8 mouse cellular contexts compared by ENCODE assay signal in genomic region chr11:102430121-102431017, GRCm38 (mm10). TPM values are rescaled to one million over a fixed set of nuclear protein-coding genes. Genes with fewer than 3 reads are reported as not detected.
DNase-seq lines count a peak whose midpoint lies in the region; ATAC-seq and TF ChIP-seq lines count a peak whose summit lies in the region.

Gene Grn, plus strand, starts transcription at chr11:102430315.

- H3K4me2 ChIP-seq in heart, embryonic 13.5 days = peak within 1 kb of the TSS; percentile 93
- peak within 1 kb of the TSS; percentile 97 for H3K4me2 ChIP-seq in liver, embryonic 11.5 days
- H3K4me2 ChIP-seq in myocyte (ENCODE audit: low read depth) = peak within 1 kb of the TSS; percentile 86

- H3K4me3 ChIP-seq in heart, embryonic 13.5 days = peak within 1 kb of the TSS; percentile 81
- peak within 1 kb of the TSS; percentile 63 for H3K4me3 ChIP-seq in liver, embryonic 11.5 days (ENCODE audit: low read depth, low read length)
- H3K4me3 ChIP-seq in myocyte = peak within 1 kb of the TSS; percentile 93

- H3ac ChIP-seq in myocyte (ENCODE audit: control insufficient read depth, insufficient read length) = no peak within 1 kb of the TSS

- H3K79me2 ChIP-seq in myocyte (ENCODE audit: control insufficient read depth, insufficient read depth) = no peaks in the 10 kb centered on the region

- peak within 1 kb of the TSS; percentile 91 for H3K27ac ChIP-seq in heart, embryonic 13.5 days (replicated peaks)
- H3K27ac ChIP-seq in liver, embryonic 11.5 days (ENCODE audit: low read depth, low read length) = peak within 1 kb of the TSS; percentile 53

- peak; percentile 86 for ATAC-seq in heart, embryonic 13.5 days (ENCODE audit: extremely low read depth, insufficient number of reproducible peaks, low FRiP score, low TSS enrichment)
- peak; percentile 85 for ATAC-seq in liver, embryonic 11.5 days (replicated peaks; ENCODE audit: low FRiP score)

- H3K27me3 ChIP-seq in heart, embryonic 13.5 days (replicated peaks) = no peaks in the 10 kb centered on the region
- H3K27me3 ChIP-seq in liver, embryonic 11.5 days (replicated peaks; ENCODE audit: control insufficient read depth, insufficient read depth, low read length) = no peaks in the 10 kb centered on the region
- no peaks in the 10 kb centered on the region for H3K27me3 ChIP-seq in myocyte (ENCODE audit: control insufficient read depth, insufficient read depth, insufficient read length)

- peaks cover 33% of the 10 kb centered on the region for H3K4me1 ChIP-seq in heart, embryonic 13.5 days
- peaks cover 10% of the 10 kb centered on the region for H3K4me1 ChIP-seq in liver, embryonic 11.5 days (replicated peaks; ENCODE audit: control insufficient read depth, insufficient read depth, low read length)

- no peaks in the 10 kb centered on the region for H3K9me3 ChIP-seq in heart, embryonic 13.5 days
- H3K9me3 ChIP-seq in liver, embryonic 11.5 days (ENCODE audit: control insufficient read depth, low read length) = no peaks in the 10 kb centered on the region

- DNase-seq in CD8-positive naive resting alpha-beta T cell, adult 2 months (ENCODE audit: low read depth in 2 of 2, low spot score in 2 of 2) = peak; percentile 45 to 63
- peak; percentile 75 for DNase-seq in c-Kit-negative CD71-positive TER-119-positive erythroid progenitor cells, embryonic 14.5 days (ENCODE audit: low read depth, low spot score)
- peak; percentile 96 for DNase-seq in fibroblast of lung, adult 2 months (ENCODE audit: low read depth)
- peak; percentile 93 for DNase-seq in kidney, postnatal 10 days
- DNase-seq in liver, embryonic 11.5 days (ENCODE audit: low spot score) = peak; percentile 81
- peak; percentile 82 to 87 for DNase-seq in spleen, postnatal 4 days (ENCODE audit: low spot score in 2 of 2)

- peak within 1 kb of the TSS; percentile 88 for H3K9ac ChIP-seq in heart, embryonic 13.5 days
- H3K9ac ChIP-seq in liver, embryonic 11.5 days (ENCODE audit: low read depth, low read length) = peak within 1 kb of the TSS; percentile 73

- H3K36me3 ChIP-seq in heart, embryonic 13.5 days = peaks cover 22% of the 10 kb centered on the region
- peaks cover 3% of the 10 kb centered on the region; the same call in 1 of the 2 replicates for H3K36me3 ChIP-seq in liver, embryonic 11.5 days (ENCODE audit: control insufficient read depth, insufficient read depth, low read length)
- peaks cover 4% of the 10 kb centered on the region for H3K36me3 ChIP-seq in myocyte (ENCODE audit: control insufficient read depth, insufficient read depth)

- TF ChIP-seq POLR2A in myocyte (IDR thresholded peaks at IDR 0.05; ENCODE audit: insufficient read length, low read depth) = peak; percentile 58

- under 1% methylated on average over 29 of the region's 29 CpGs for WGBS in heart, embryonic 13.5 days
- 0% methylated on average over 29 of the region's 29 CpGs for WGBS in liver, embryonic 11.5 days

TF ChIP-seq in myocyte, 11 proteins besides CTCF, POLR2A, EP300 and RAD21:
- TF ChIP-seq CEBPB (IDR thresholded peaks at IDR 0.05; ENCODE audit: insufficient read depth, poor library complexity, severe bottlenecking) = no peak
- TF ChIP-seq MYOG (IDR thresholded peaks at IDR 0.05; ENCODE audit: control insufficient read depth in 1 of 3, insufficient read depth in 1 of 3, insufficient read length in 2 of 3, low read depth in 2 of 3) = no peak
- TF ChIP-seq E2F4 (IDR thresholded peaks at IDR 0.05; ENCODE audit: insufficient read depth) = peak; percentile 51
- peak; percentile 74 for TF ChIP-seq POLR2AphosphoS2 (IDR thresholded peaks at IDR 0.05; ENCODE audit: insufficient read length, low read depth)
- peak; percentile 41 for TF ChIP-seq MAX (IDR thresholded peaks at IDR 0.05; ENCODE audit: low read depth)
- TF ChIP-seq SRF (IDR thresholded peaks at IDR 0.05; ENCODE audit: control insufficient read depth, insufficient read length, low read depth) = no peak
- peak; percentile 99 for TF ChIP-seq USF1 (IDR thresholded peaks at IDR 0.05; ENCODE audit: low read depth)
- TF ChIP-seq TCF12 (IDR thresholded peaks at IDR 0.05; ENCODE audit: insufficient read depth, poor library complexity, severe bottlenecking) = no peak
- TF ChIP-seq TCF3 (IDR thresholded peaks at IDR 0.05; ENCODE audit: insufficient read length, low read depth) = no peak
- TF ChIP-seq REST (IDR thresholded peaks at IDR 0.05; ENCODE audit: insufficient read depth, insufficient read length) = no peak
- TF ChIP-seq MYOD1 (IDR thresholded peaks at IDR 0.05; ENCODE audit: control insufficient read depth in 1 of 3, insufficient read length in 2 of 3, low read depth in 2 of 3) = no peak

RNA-seq across cellular contexts. Expression of gene Grn, which starts in this region (rescaled TPM):
- 220 and 224 TPM in 2 replicates for polyA plus RNA-seq in heart, embryonic 13.5 days (2015; fragmentation: Nextera tagmentation; extraction: Ambion mirVana)
- 68.1 and 69.5 TPM in 2 replicates for polyA plus RNA-seq in liver, embryonic 11.5 days (2014; fragmentation: Nextera tagmentation; extraction: Ambion mirVana)
- 174 TPM for polyA plus RNA-seq in myocyte (2012; fragmentation: generic; extraction: Trizol)

Comparison
In these comparisons a context has a peak if more than half of its experiments do, and no peak if none do; other contexts are left out.
1. Peak in every context shown above with its lines: DNase-seq, ATAC-seq, H3K4me3 ChIP-seq and H3K27ac ChIP-seq.